Mouse (Mus musculus): ENCODE measurements around the gene Gm9736.
"Not testable (repeated sequence)": the region's sequence is repeated elsewhere in the genome, so short reads cannot be mapped to it uniquely, and the experiment has no call there.

DNA sequence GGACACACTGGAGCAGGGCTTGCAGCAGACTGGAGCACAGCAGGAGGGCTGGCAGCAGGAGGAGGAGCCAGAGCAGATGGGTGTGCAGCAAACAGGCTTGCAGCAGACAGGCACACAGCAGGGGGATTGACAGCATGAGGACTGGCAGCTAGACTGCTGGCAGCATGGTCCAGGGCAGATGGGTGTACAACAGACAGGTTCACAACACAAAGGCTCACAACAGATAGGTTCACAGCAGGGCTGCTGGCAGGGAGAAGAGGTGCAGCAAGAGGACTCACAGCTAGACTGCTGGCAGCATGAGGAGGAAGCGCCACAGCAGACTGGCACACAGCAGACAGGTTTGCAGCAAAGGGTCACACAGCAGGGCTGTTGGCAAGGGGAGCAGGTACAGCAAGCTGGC lies 468 bp downstream of the Gm9736 start:
- TF ChIP-seq USF1 (IDR thresholded peaks at IDR 0.05; ENCODE audit: low read depth); TCF12 (IDR thresholded peaks at IDR 0.05; ENCODE audit: insufficient read depth, poor library complexity, severe bottlenecking); POLR2A (IDR thresholded peaks at IDR 0.05; ENCODE audit: insufficient read length, low read depth); E2F4 (IDR thresholded peaks at IDR 0.05; ENCODE audit: insufficient read depth); MYOD1 (IDR thresholded peaks at IDR 0.05; ENCODE audit: control insufficient read depth in 1 of 3, insufficient read length in 2 of 3, low read depth in 2 of 3); MAX (IDR thresholded peaks at IDR 0.05; ENCODE audit: low read depth); MYOG (IDR thresholded peaks at IDR 0.05; ENCODE audit: control insufficient read depth in 1 of 3, insufficient read depth in 1 of 3, insufficient read length in 2 of 3, low read depth in 2 of 3); SRF (IDR thresholded peaks at IDR 0.05; ENCODE audit: control insufficient read depth, insufficient read length, low read depth); POLR2AphosphoS2 (IDR thresholded peaks at IDR 0.05; ENCODE audit: insufficient read length, low read depth): not testable (repeated sequence)

All from myocyte (in vitro differentiated cells).